Mouse (Mus musculus) olfactory bulb, adult 2 months (tissue): ENCODE results near the gene Eef1a2. TPM values are rescaled to one million over a fixed set of nuclear protein-coding genes. Genes with fewer than 3 reads are reported as not detected.
A peak's percentile ranks its signal among the peaks of the same experiment; 100 is the strongest.

Experiments
- H3K27ac ChIP-seq: fragments of 200-500 bp; 2 replicates; pipeline ENCODE4 v1.5.1; 2012; ENCODE audit warnings: low read depth, low read length; ENCODE audit not compliant: insufficient read depth
- H3K4me1 ChIP-seq: fragments of 200-500 bp; 2 replicates; pipeline ENCODE4 v1.6.1; 2012; ENCODE audit warnings: low read length; ENCODE audit not compliant: control insufficient read depth, insufficient read depth
- H3K4me3 ChIP-seq: fragments of 200-500 bp; 2 replicates; pipeline ENCODE4 v1.5.1; 2012; ENCODE audit warnings: mild to moderate bottlenecking, low read depth, low read length, moderate library complexity; ENCODE audit not compliant: insufficient read depth
- CTCF ChIP-seq: fragments of 200-500 bp; IDR thresholded peaks from 2 replicates; pipeline ENCODE4 v1.5.1; 2012; ENCODE audit warnings: low read depth, mild to moderate bottlenecking, low read length, moderate library complexity; ENCODE audit not compliant: insufficient read depth
- POLR2A ChIP-seq: fragments of 200-500 bp; IDR thresholded peaks from 2 replicates; pipeline ENCODE4 v1.6.1; 2012; ENCODE audit warnings: mild to moderate bottlenecking, low read depth, low read length, moderate library complexity; ENCODE audit not compliant: insufficient read depth
- WGBS: fragments of 180-500 bp; shearing (Covaris S2); methylation state at CpG from one replicate; pipeline ENCODE4 v1.1.7; 2018; 5-methylcytosine and 5-hydroxymethylcytosine counted together
- polyA plus RNA-seq: library from polyadenylated mRNA; stranded (reverse); fragments of >200 nt; gene quantifications from 2 replicates; pipeline ENCODE4 v1.2.4, GENCODE M21; 2012; ENCODE audit warnings: low replicate concordance; ENCODE audit not compliant: missing spikeins, insufficient read depth, insufficient read length

Gene Eef1a2
- polyA plus RNA-seq, 1 experiment, result 147 TPM

GRCm38 (mm10) chr2:181159771-181160170 lies 3.0 kb upstream of the Eef1a2 start:
- no peak overlapping the region for H3K4me3 ChIP-seq

GRCm38 (mm10) chr2:181159091-181159514 lies 2.3 kb upstream of the Eef1a2 start:
- Histone ChIP-seq H3K27ac (peak overlapping the region; percentile 88), H3K4me3 (no peak overlapping the region)
- 15% methylated on average over 7 of the region's 7 CpGs for WGBS

More at GRCm38 (mm10) chr2:181159771-181160170, 3.0 kb upstream of the Eef1a2 start:
- peak overlapping the region; percentile 88 for H3K27ac ChIP-seq
- 7% methylated on average over 2 of the region's 2 CpGs for WGBS
- peaks cover 29% of the 10 kb centered on the region for H3K4me1 ChIP-seq
- TF ChIP-seq CTCF (no peak), POLR2A (no peak)

GRCm38 (mm10) chr2:181158471-181158870 lies 1.7 kb upstream of the Eef1a2 start:
- Histone ChIP-seq H3K4me3 (no peak overlapping the region), H3K4me1 (peaks cover 40% of the 10 kb centered on the region), H3K27ac (peak overlapping the region; percentile 95)
- no peak for TF ChIP-seq CTCF
- no peak for TF ChIP-seq POLR2A
- 82% methylated on average over 2 of the region's 2 CpGs for WGBS

More at GRCm38 (mm10) chr2:181159091-181159514, 2.3 kb upstream of the Eef1a2 start:
- peaks cover 34% of the 10 kb centered on the region for H3K4me1 ChIP-seq
- TF ChIP-seq POLR2A (no peak), CTCF (no peak)

GRCm38 (mm10) chr2:181157716-181158302 lies 995 bp upstream of the Eef1a2 start:
- WGBS, result 52% methylated on average over 6 of the region's 6 CpGs
- peak overlapping the region; percentile 95 for H3K27ac ChIP-seq
- peaks cover 45% of the 10 kb centered on the region for H3K4me1 ChIP-seq
- H3K4me3 ChIP-seq, result no peak overlapping the region
- no peak for TF ChIP-seq CTCF
- TF ChIP-seq POLR2A, result no peak

- Histone ChIP-seq H3K4me1 (peaks cover 49% of the 10 kb centered on the region), H3K4me3 (peak overlapping the region; percentile 75), H3K27ac (peak overlapping the region; percentile 95)
- TF ChIP-seq POLR2A, result no peak
- no peak for TF ChIP-seq CTCF
- 56% methylated on average over 4 of the region's 4 CpGs for WGBS
These were observed 366 bp upstream of the Eef1a2 start for GRCm38 (mm10) chr2:181157180-181157579.

GRCm38 (mm10) chr2:181155801-181156200 lies 1.0 kb downstream of the Eef1a2 start:
- peak overlapping the region; percentile 95 for H3K27ac ChIP-seq
- H3K4me3 ChIP-seq, result peak overlapping the region; percentile 75
- peaks cover 56% of the 10 kb centered on the region for H3K4me1 ChIP-seq
- TF ChIP-seq CTCF (no peak), POLR2A (no peak)
- WGBS, result 21% methylated on average over 4 of the region's 4 CpGs

GRCm38 (mm10) chr2:181154831-181155415 lies 1.9 kb downstream of the Eef1a2 start:
- WGBS, result 63% methylated on average over 8 of the region's 8 CpGs
- H3K27ac ChIP-seq, result no peak overlapping the region
- H3K4me1 ChIP-seq, result peaks cover 61% of the 10 kb centered on the region
- peak overlapping the region; percentile 75 for H3K4me3 ChIP-seq
- TF ChIP-seq CTCF (no peak), POLR2A (no peak)

GRCm38 (mm10) chr2:181154361-181154760 lies 2.5 kb downstream of the Eef1a2 start:
- H3K4me1 ChIP-seq, result peaks cover 61% of the 10 kb centered on the region
- peak overlapping the region; percentile 75 for H3K4me3 ChIP-seq
- H3K27ac ChIP-seq, result no peak overlapping the region
- TF ChIP-seq POLR2A (no peak), CTCF (no peak)
- WGBS, result 40% methylated on average over 3 of the region's 3 CpGs

GRCm38 (mm10) chr2:181153837-181154236 lies 3.0 kb downstream of the Eef1a2 start:
- no peak overlapping the region for H3K4me3 ChIP-seq
- 10% methylated on average over 1 of the region's 1 CpGs for WGBS
- TF ChIP-seq POLR2A, result no peak
- TF ChIP-seq CTCF, result peak; percentile 45; the same call in 1 of the 2 replicates
- no peak overlapping the region for H3K27ac ChIP-seq
- H3K4me1 ChIP-seq, result peaks cover 56% of the 10 kb centered on the region
